Mouse (Mus musculus) bone marrow macrophage, adult 2 months (primary cell): ENCODE results near the gene Ccnd1.

ENCODE experiments used
- CTCF ChIP-seq: IDR thresholded peaks from 2 replicates; pipeline ENCODE4 v1.5.1; 2012; ENCODE audit warnings: low read depth, mild to moderate bottlenecking, low read length, moderate library complexity
- POLR2A ChIP-seq: IDR thresholded peaks from 2 replicates; pipeline ENCODE4 v1.6.1; 2012; ENCODE audit warnings: mild to moderate bottlenecking, low read depth, low read length, borderline replicate concordance

GRCm38 (mm10) chr7:144914948-144915750, 24.6 kb downstream of the Ccnd1 start, which contains the start of gene LTO1:
- TF ChIP-seq CTCF: no peak
- TF ChIP-seq POLR2A: no peak
